Mouse (Mus musculus) bone marrow, adult 2 months (tissue): ENCODE data around the gene Gtpbp1.

ENCODE experiments used
- CTCF ChIP-seq: fragments of 200-500 bp; IDR thresholded peaks from 2 replicates; pipeline ENCODE4 v1.5.1; 2011; ENCODE audit warnings: low read length, control low read depth; ENCODE audit not compliant: control insufficient read depth, insufficient read depth
- POLR2A ChIP-seq: fragments of 200-500 bp; IDR thresholded peaks from 2 replicates; pipeline ENCODE4 v1.6.1; 2011; ENCODE audit warnings: low read depth, mild to moderate bottlenecking, control low read depth, low read length, borderline replicate concordance; ENCODE audit not compliant: control insufficient read depth

DNA sequence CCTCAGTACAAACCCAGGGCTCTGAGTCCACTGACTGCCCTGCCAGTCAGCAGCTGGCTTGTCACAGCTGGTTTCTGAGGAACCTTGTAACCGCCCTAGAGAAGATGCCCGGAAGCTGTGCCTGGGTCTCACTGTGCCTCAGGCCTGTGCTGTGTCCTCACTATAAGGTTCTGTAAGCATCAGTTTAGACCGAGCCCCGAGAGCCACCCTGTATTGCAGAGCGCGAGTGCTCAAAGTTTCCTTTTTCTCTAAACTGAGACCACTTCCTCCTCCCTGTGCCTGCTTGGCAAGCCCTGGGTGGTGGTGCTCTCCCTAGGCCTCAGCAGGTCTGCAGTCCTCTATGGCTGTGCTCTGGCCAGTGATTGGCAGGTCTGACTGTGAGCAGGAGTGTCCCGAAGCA, 58.5 kb downstream of the Gtpbp1 start:
- TF ChIP-seq POLR2A (no peak), CTCF (no peak)
